Mouse (Mus musculus): Measurements from ENCODE around the gene Dnah8. TPM values are rescaled to one million over a fixed set of nuclear protein-coding genes. Genes with fewer than 3 reads are reported as not detected.

Dnah8 gene
- total RNA-seq, 4 experiments from 2014 or later, result 0.62 to 1.7 (median 1.0) TPM

GRCm38 (mm10) chr17:30749391-30749790 is 125.2 kb downstream of the Dnah8 start:
- no peak for DNase-seq (ENCODE audit: low spot score)

- DNase-seq (ENCODE audit: low spot score), result no peak
These were observed 126.1 kb downstream of the Dnah8 start for GRCm38 (mm10) chr17:30750269-30750668.

GRCm38 (mm10) chr17:30752370-30752818 is 128.2 kb downstream of the Dnah8 start:
- no peak for DNase-seq (ENCODE audit: low spot score)

- DNase-seq (ENCODE audit: low spot score), result no peak
These were observed 129.0 kb downstream of the Dnah8 start for GRCm38 (mm10) chr17:30753201-30753600.

GRCm38 (mm10) chr17:30756771-30757170 is 132.6 kb downstream of the Dnah8 start:
- no peak for DNase-seq (ENCODE audit: low spot score)

GRCm38 (mm10) chr17:30760307-30760706 is 136.2 kb downstream of the Dnah8 start:
- no peak for DNase-seq (ENCODE audit: low spot score)

GRCm38 (mm10) chr17:30764276-30764675 is 140.1 kb downstream of the Dnah8 start:
- DNase-seq (ENCODE audit: low spot score), result no peak

- no peak for DNase-seq (ENCODE audit: low spot score)
These were observed 150.3 kb downstream of the Dnah8 start for GRCm38 (mm10) chr17:30774416-30774815.

- no peak for DNase-seq (ENCODE audit: low spot score)
These were observed 150.9 kb downstream of the Dnah8 start for GRCm38 (mm10) chr17:30775096-30775495.

GRCm38 (mm10) chr17:30781046-30781445 is 156.9 kb downstream of the Dnah8 start:
- DNase-seq (ENCODE audit: low spot score), result no peak

- no peak for DNase-seq (ENCODE audit: low spot score)
These were observed 158.1 kb downstream of the Dnah8 start for GRCm38 (mm10) chr17:30782286-30782685.

GRCm38 (mm10) chr17:30788361-30788760 is 164.2 kb downstream of the Dnah8 start:
- no peak for DNase-seq (ENCODE audit: low spot score)

GRCm38 (mm10) chr17:30790816-30791215 is 166.7 kb downstream of the Dnah8 start:
- DNase-seq (ENCODE audit: low spot score), result no peak

GRCm38 (mm10) chr17:30792396-30792795 is 168.2 kb downstream of the Dnah8 start:
- no peak for DNase-seq (ENCODE audit: low spot score)

- DNase-seq (ENCODE audit: low spot score), result no peak
These were observed 172.5 kb downstream of the Dnah8 start for GRCm38 (mm10) chr17:30796616-30797015.

GRCm38 (mm10) chr17:30800261-30800985 is 176.3 kb downstream of the Dnah8 start:
- DNase-seq (ENCODE audit: low spot score), result no peak

- DNase-seq (ENCODE audit: low spot score), result no peak
These were observed 179.5 kb downstream of the Dnah8 start for GRCm38 (mm10) chr17:30803668-30804067.

GRCm38 (mm10) chr17:30804955-30805354 is 180.8 kb downstream of the Dnah8 start:
- DNase-seq (ENCODE audit: low spot score), result no peak

- DNase-seq (ENCODE audit: low spot score), result no peak
These were observed 181.4 kb downstream of the Dnah8 start for GRCm38 (mm10) chr17:30805511-30806059.

GRCm38 (mm10) chr17:30808866-30809660 is 184.9 kb downstream of the Dnah8 start:
- no peak for DNase-seq (ENCODE audit: low spot score)

GRCm38 (mm10) chr17:30809926-30810660 is 185.9 kb downstream of the Dnah8 start:
- DNase-seq (ENCODE audit: low spot score), result no peak

GRCm38 (mm10) chr17:30818543-30818942 is 194.4 kb downstream of the Dnah8 start:
- DNase-seq (ENCODE audit: low spot score), result no peak
